Mouse (Mus musculus): ENCODE results near the gene Hspb9.

The Hspb9 gene

GRCm38 (mm10) chr11:100718866-100719265, 5.2 kb downstream of the Hspb9 start:
- Histone ChIP-seq H3K27me3 (ENCODE audit: insufficient read depth, low read length) (no peaks in the 10 kb centered on the region), H3K4me1 (replicated peaks; ENCODE audit: low read depth, low read length) (peaks cover 94% of the 10 kb centered on the region), H3K36me3 (ENCODE audit: insufficient read depth, low read length) (peaks cover 68% of the 10 kb centered on the region), H3K4me3 (replicated peaks; ENCODE audit: low read length) (no peak overlapping the region), H3K9me3 (ENCODE audit: low read length) (no peaks in the 10 kb centered on the region)
- no peak for TF ChIP-seq POU5F1 (IDR thresholded peaks at IDR 0.05; ENCODE audit: borderline replicate concordance, low read length)
- no peak for TF ChIP-seq NANOG (IDR thresholded peaks at IDR 0.05; ENCODE audit: borderline replicate concordance, low read length)
- TF ChIP-seq CTCF (conservative IDR thresholded peaks at IDR 0.05; ENCODE audit: low read length), result no peak

- H3K9me3 ChIP-seq (ENCODE audit: low read length), result no peaks in the 10 kb centered on the region
- H3K36me3 ChIP-seq (ENCODE audit: insufficient read depth, low read length), result peaks cover 72% of the 10 kb centered on the region
- peak overlapping the region; percentile 53; the same call in 1 of the 2 replicates for H3K4me3 ChIP-seq (replicated peaks; ENCODE audit: low read length)
- peaks cover 94% of the 10 kb centered on the region for H3K4me1 ChIP-seq (replicated peaks; ENCODE audit: low read depth, low read length)
- no peak for TF ChIP-seq POU5F1 (IDR thresholded peaks at IDR 0.05; ENCODE audit: borderline replicate concordance, low read length)
- no peak for TF ChIP-seq NANOG (IDR thresholded peaks at IDR 0.05; ENCODE audit: borderline replicate concordance, low read length)
- no peak for TF ChIP-seq CTCF (conservative IDR thresholded peaks at IDR 0.05; ENCODE audit: low read length)
- H3K27me3 ChIP-seq (ENCODE audit: insufficient read depth, low read length), result no peaks in the 10 kb centered on the region
Observed at GRCm38 (mm10) chr11:100719312-100719711, 5.7 kb downstream of the Hspb9 start.

- H3K4me1 ChIP-seq (replicated peaks; ENCODE audit: low read depth, low read length), result peaks cover 94% of the 10 kb centered on the region
- H3K36me3 ChIP-seq (ENCODE audit: insufficient read depth, low read length), result peaks cover 74% of the 10 kb centered on the region
- TF ChIP-seq POU5F1 (IDR thresholded peaks at IDR 0.05; ENCODE audit: borderline replicate concordance, low read length), result no peak
- no peak for TF ChIP-seq NANOG (IDR thresholded peaks at IDR 0.05; ENCODE audit: borderline replicate concordance, low read length)
- no peak for TF ChIP-seq CTCF (conservative IDR thresholded peaks at IDR 0.05; ENCODE audit: low read length)
- H3K27me3 ChIP-seq (ENCODE audit: insufficient read depth, low read length), result no peaks in the 10 kb centered on the region
- no peaks in the 10 kb centered on the region for H3K9me3 ChIP-seq (ENCODE audit: low read length)
- H3K4me3 ChIP-seq (replicated peaks; ENCODE audit: low read length), result peak overlapping the region; percentile 53
Observed at GRCm38 (mm10) chr11:100719893-100720292, 6.2 kb downstream of the Hspb9 start.

- H3K4me3 ChIP-seq (replicated peaks; ENCODE audit: low read length), result peak overlapping the region; percentile 53
- TF ChIP-seq POU5F1 (IDR thresholded peaks at IDR 0.05; ENCODE audit: borderline replicate concordance, low read length) (no peak), NANOG (IDR thresholded peaks at IDR 0.05; ENCODE audit: borderline replicate concordance, low read length) (no peak), CTCF (conservative IDR thresholded peaks at IDR 0.05; ENCODE audit: low read length) (no peak)
- H3K27me3 ChIP-seq (ENCODE audit: insufficient read depth, low read length), result no peaks in the 10 kb centered on the region
Observed at GRCm38 (mm10) chr11:100720345-100720744, 6.7 kb downstream of the Hspb9 start.

GRCm38 (mm10) chr11:100721254-100721653, 7.6 kb downstream of the Hspb9 start:
- Histone ChIP-seq H3K4me3 (replicated peaks; ENCODE audit: low read length) (no peak overlapping the region), H3K9me3 (ENCODE audit: low read length) (no peaks in the 10 kb centered on the region), H3K4me1 (replicated peaks; ENCODE audit: low read depth, low read length) (peaks cover 95% of the 10 kb centered on the region), H3K27me3 (ENCODE audit: insufficient read depth, low read length) (no peaks in the 10 kb centered on the region), H3K36me3 (ENCODE audit: insufficient read depth, low read length) (peaks cover 67% of the 10 kb centered on the region)
- TF ChIP-seq POU5F1 (IDR thresholded peaks at IDR 0.05; ENCODE audit: borderline replicate concordance, low read length) (no peak), NANOG (IDR thresholded peaks at IDR 0.05; ENCODE audit: borderline replicate concordance, low read length) (no peak), CTCF (conservative IDR thresholded peaks at IDR 0.05; ENCODE audit: low read length) (no peak)

More at GRCm38 (mm10) chr11:100720345-100720744, 6.7 kb downstream of the Hspb9 start:
- H3K4me1 ChIP-seq (replicated peaks; ENCODE audit: low read depth, low read length), result peaks cover 95% of the 10 kb centered on the region
- H3K9me3 ChIP-seq (ENCODE audit: low read length), result no peaks in the 10 kb centered on the region
- H3K36me3 ChIP-seq (ENCODE audit: insufficient read depth, low read length), result peaks cover 75% of the 10 kb centered on the region

- H3K4me3 ChIP-seq (replicated peaks; ENCODE audit: low read length), result no peak overlapping the region
- no peaks in the 10 kb centered on the region for H3K9me3 ChIP-seq (ENCODE audit: low read length)
- TF ChIP-seq CTCF (conservative IDR thresholded peaks at IDR 0.05; ENCODE audit: low read length) (no peak), POU5F1 (IDR thresholded peaks at IDR 0.05; ENCODE audit: borderline replicate concordance, low read length) (no peak), NANOG (IDR thresholded peaks at IDR 0.05; ENCODE audit: borderline replicate concordance, low read length) (no peak)
- peaks cover 93% of the 10 kb centered on the region for H3K4me1 ChIP-seq (replicated peaks; ENCODE audit: low read depth, low read length)
- no peaks in the 10 kb centered on the region for H3K27me3 ChIP-seq (ENCODE audit: insufficient read depth, low read length)
- peaks cover 60% of the 10 kb centered on the region for H3K36me3 ChIP-seq (ENCODE audit: insufficient read depth, low read length)
Observed at GRCm38 (mm10) chr11:100721776-100722492, 8.3 kb downstream of the Hspb9 start.

- Histone ChIP-seq H3K36me3 (ENCODE audit: insufficient read depth, low read length) (peaks cover 59% of the 10 kb centered on the region), H3K4me1 (replicated peaks; ENCODE audit: low read depth, low read length) (peaks cover 93% of the 10 kb centered on the region), H3K4me3 (replicated peaks; ENCODE audit: low read length) (no peak overlapping the region), H3K27me3 (ENCODE audit: insufficient read depth, low read length) (no peaks in the 10 kb centered on the region), H3K9me3 (ENCODE audit: low read length) (no peaks in the 10 kb centered on the region)
- TF ChIP-seq CTCF (conservative IDR thresholded peaks at IDR 0.05; ENCODE audit: low read length), result no peak
- TF ChIP-seq NANOG (IDR thresholded peaks at IDR 0.05; ENCODE audit: borderline replicate concordance, low read length), result no peak
- TF ChIP-seq POU5F1 (IDR thresholded peaks at IDR 0.05; ENCODE audit: borderline replicate concordance, low read length), result no peak
Observed at GRCm38 (mm10) chr11:100722493-100723028, 8.9 kb downstream of the Hspb9 start.

GRCm38 (mm10) chr11:100724919-100725512, 11.4 kb downstream of the Hspb9 start:
- H3K36me3 ChIP-seq (ENCODE audit: insufficient read depth, low read length), result peaks cover 59% of the 10 kb centered on the region
- TF ChIP-seq NANOG (IDR thresholded peaks at IDR 0.05; ENCODE audit: borderline replicate concordance, low read length) (peak; percentile 31; the same call in 1 of the 2 replicates), POU5F1 (IDR thresholded peaks at IDR 0.05; ENCODE audit: borderline replicate concordance, low read length) (no peak)
- H3K4me3 ChIP-seq (replicated peaks; ENCODE audit: low read length), result peak overlapping the region; percentile 37; the same call in 1 of the 2 replicates
- no peaks in the 10 kb centered on the region for H3K27me3 ChIP-seq (ENCODE audit: insufficient read depth, low read length)
- H3K9me3 ChIP-seq (ENCODE audit: low read length), result no peaks in the 10 kb centered on the region
- H3K4me1 ChIP-seq (replicated peaks; ENCODE audit: low read depth, low read length), result peaks cover 91% of the 10 kb centered on the region
